Mouse (Mus musculus) gastrocnemius, postnatal 36 days (tissue): Measurements from ENCODE around the gene Ankrd61. TPM values are rescaled to one million over a fixed set of nuclear protein-coding genes. Genes with fewer than 3 reads are reported as not detected.
A peak's percentile ranks its signal among the peaks of the same experiment; 100 is the strongest.

Experiments used
- DNase-seq, 2 experiments: peaks; one replicate each; pipeline ENCODE4 v3.0.0; 2022
- intact Hi-C: fragments of 180-260 bp; cut with DNase I; formaldehyde crosslinking; loops from one replicate; pipeline ENCODE4 v1.15.1; 2025
- long read RNA-seq, 2 experiments: library from polyadenylated mRNA; stranded (forward); transcript quantifications; one replicate each; pipeline ENCODE4 v2.0.0; 2021
- total RNA-seq, 2 experiments: library from RNA; stranded (reverse); gene quantifications; 2 replicates each; pipeline ENCODE4 v1.2.3; 2021

Gene Ankrd61
- not detected for total RNA-seq
- long read RNA-seq, experiment 1 = 0 reads
- long read RNA-seq, experiment 2 = 0 reads

GRCm38 (mm10) chr5:143897635-143898330 lies at the start of gene Ankrd61:
Gene Ankrd61 (minus strand): TSS chr5:143897685.
- intact Hi-C loops = no loop called here
- DNase-seq = no peak

GRCm38 (mm10) chr5:143943231-143944125 lies 46.0 kb upstream of the Ankrd61 start:
- intact Hi-C loops = no loop called here

GRCm38 (mm10) chr5:143941588-143941987 lies 44.1 kb upstream of the Ankrd61 start:
- intact Hi-C loops = no loop called here
- no peak for DNase-seq

More at GRCm38 (mm10) chr5:143943231-143944125, 46.0 kb upstream of the Ankrd61 start:
- DNase-seq = no peak

GRCm38 (mm10) chr5:143936156-143936555 lies 38.7 kb upstream of the Ankrd61 start:
- intact Hi-C loops = no loop called here
- DNase-seq = no peak

GRCm38 (mm10) chr5:143933875-143934274 lies 36.4 kb upstream of the Ankrd61 start:
- intact Hi-C loops = no loop called here
- no peak for DNase-seq

- intact Hi-C loops = no loop called here
- no peak for DNase-seq
These were observed 35.9 kb upstream of the Ankrd61 start for GRCm38 (mm10) chr5:143933414-143933813.

- intact Hi-C loops = no loop called here
These were observed 35.3 kb upstream of the Ankrd61 start, which contains the start of gene Rsph10b for GRCm38 (mm10) chr5:143932831-143933230. Gene Rsph10b (plus strand): TSS chr5:143933035.

GRCm38 (mm10) chr5:143931863-143932580 lies 34.5 kb upstream of the Ankrd61 start:
- DNase-seq = no peak
- intact Hi-C loops = no loop called here

More at GRCm38 (mm10) chr5:143932831-143933230, 35.3 kb upstream of the Ankrd61 start, which contains the start of gene Rsph10b:
- DNase-seq = no peak

GRCm38 (mm10) chr5:143930656-143931055 lies 33.2 kb upstream of the Ankrd61 start:
- DNase-seq = no peak
- intact Hi-C loops = no loop called here

GRCm38 (mm10) chr5:143929291-143929690 lies 31.8 kb upstream of the Ankrd61 start:
- DNase-seq = no peak
- intact Hi-C loops = no loop called here

GRCm38 (mm10) chr5:143927875-143928274 lies 30.4 kb upstream of the Ankrd61 start, which contains the start of gene Gm42421:
Gene Gm42421 (plus strand): TSS chr5:143928175.
- intact Hi-C loops = no loop called here
- DNase-seq = no peak

GRCm38 (mm10) chr5:143924781-143925452 lies 27.4 kb upstream of the Ankrd61 start:
- DNase-seq = no peak
- intact Hi-C loops = no loop called here

- intact Hi-C loops = no loop called here
- no peak for DNase-seq
These were observed 20.6 kb upstream of the Ankrd61 start for GRCm38 (mm10) chr5:143918120-143918519.

- peak in 1 of 2 experiments; percentile 47 for DNase-seq
- intact Hi-C loops = loop anchor here (2.0 kb wide), 2 partner anchors 25 to 185 kb away; partner anchors contain the start of gene Usp42
These were observed 19.9 kb upstream of the Ankrd61 start for GRCm38 (mm10) chr5:143917418-143917817.

- no peak for DNase-seq
- intact Hi-C loops = loop anchor here (2.0 kb wide), 2 partner anchors 23 to 183 kb away; partner anchors contain the start of gene Usp42
These were observed 18.7 kb upstream of the Ankrd61 start for GRCm38 (mm10) chr5:143916221-143916620.

GRCm38 (mm10) chr5:143909417-143910400 lies 12.2 kb upstream of the Ankrd61 start, which contains the start of the genes Aimp2 and Pms2:
Gene Aimp2 (minus strand): TSS chr5:143909847.
Gene Pms2 (plus strand): TSS chr5:143909964.
- intact Hi-C loops = no loop called here
- DNase-seq = peak; percentile 91 to 94

- intact Hi-C loops = no loop called here
- no peak for DNase-seq
These were observed 11.4 kb upstream of the Ankrd61 start for GRCm38 (mm10) chr5:143908926-143909325.

- no peak for DNase-seq
- intact Hi-C loops = no loop called here
These were observed 8.9 kb upstream of the Ankrd61 start for GRCm38 (mm10) chr5:143906429-143906828.
